Mouse (Mus musculus) CH12.LX (cell line): ENCODE data around the gene Rnf126. TPM values are rescaled to one million over a fixed set of nuclear protein-coding genes. Genes with fewer than 3 reads are reported as not detected.

Experiments used
- DNase-seq: peaks from one replicate; pipeline ENCODE4 v3.0.0-alpha.2; 2013; ENCODE audit errors: extremely low read depth
- H3K27ac ChIP-seq: 2 replicates; pipeline ENCODE4 v1.5.1; 2012; ENCODE audit warnings: low read depth, mild to moderate bottlenecking, control low read depth, moderate library complexity; ENCODE audit not compliant: insufficient read depth
- H3K27me3 ChIP-seq: replicated peaks from 2 replicates; pipeline ENCODE3; 2012; ENCODE audit warnings: inconsistent platforms
- H3K36me3 ChIP-seq, 2 experiments: replicated peaks in 1 of 2; 2 replicates each; pipeline versions ENCODE3 to v1.6.1; 2012; ENCODE audit warnings: inconsistent platforms in 1 of 2, low read length in 1 of 2, mild to moderate bottlenecking in 1 of 2, mixed read lengths in 1 of 2, moderate library complexity in 1 of 2; ENCODE audit not compliant: control insufficient read depth in 1 of 2, insufficient read depth in 1 of 2
- H3K4me1 ChIP-seq, 2 experiments: 2 replicates each; pipeline ENCODE4 v1.6.1; 2012; ENCODE audit warnings: inconsistent platforms in 1 of 2, moderate library complexity in 1 of 2; ENCODE audit not compliant: insufficient read depth in 2 of 2, control insufficient read depth in 1 of 2
- H3K4me2 ChIP-seq: 2 replicates; pipeline ENCODE4 v1.6.1; 2012; ENCODE audit warnings: low read depth, mild to moderate bottlenecking, control low read depth; ENCODE audit not compliant: poor library complexity, insufficient read depth, severe bottlenecking
- H3K4me3 ChIP-seq, 3 experiments: fragments of 150-350 bp in 1 of 3; sonication (generic) in 1 of 3; replicated peaks in 1 of 3; 2 replicates each; pipeline versions ENCODE3 to v1.5.1; 2011 to 2012; ENCODE audit warnings: low read depth in 2 of 3, low read length in 2 of 3, mild to moderate bottlenecking in 2 of 3, moderate library complexity in 2 of 3, control low read depth in 1 of 3, improper control_type of control experiment in 1 of 3, inconsistent platforms in 1 of 3, mixed read lengths in 1 of 3; ENCODE audit not compliant: poor library complexity in 1 of 3
- H3K79me2 ChIP-seq: replicated peaks from 2 replicates; pipeline ENCODE4 v1.6.1; 2012; ENCODE audit warnings: mild to moderate bottlenecking, moderate library complexity; ENCODE audit not compliant: control insufficient read depth, poor library complexity, insufficient read depth, severe bottlenecking; ENCODE audit errors: extremely low read depth
- H3K9ac ChIP-seq: 2 replicates; pipeline ENCODE4 v1.6.1; 2012; ENCODE audit warnings: low read depth, mild to moderate bottlenecking, control low read depth, moderate library complexity; ENCODE audit not compliant: insufficient read depth
- H3K9me3 ChIP-seq: replicated peaks from 2 replicates; pipeline ENCODE3; 2012; ENCODE audit warnings: low read length, inconsistent platforms, mixed read lengths
- CTCF ChIP-seq, 2 experiments: IDR thresholded peaks in 1 of 2; conservative IDR thresholded peaks in 1 of 2; 2 replicates each; pipeline ENCODE4 v1.5.1; 2011 to 2012; ENCODE audit warnings: low read depth in 2 of 2, low read length in 2 of 2, improper control_type of control experiment in 1 of 2, inconsistent platforms in 1 of 2, mild to moderate bottlenecking in 1 of 2, moderate library complexity in 1 of 2
- ELF1 ChIP-seq: IDR thresholded peaks from 2 replicates; pipeline ENCODE4 v1.6.1; 2014; ENCODE audit warnings: low read depth, mild to moderate bottlenecking, inconsistent platforms, low read length, improper control_type of control experiment
- ETS1 ChIP-seq: conservative IDR thresholded peaks from 2 replicates; pipeline ENCODE4 v1.6.1; 2012; ENCODE audit warnings: low read depth, mild to moderate bottlenecking, inconsistent platforms, low read length, improper control_type of control experiment, moderate library complexity
- HCFC1 ChIP-seq: IDR thresholded peaks from 2 replicates; pipeline ENCODE4 v1.6.1; 2012; ENCODE audit warnings: low read depth, mild to moderate bottlenecking, inconsistent platforms, low read length, improper control_type of control experiment
- JUN ChIP-seq: IDR thresholded peaks from 2 replicates; pipeline ENCODE4 v1.6.1; 2011; ENCODE audit warnings: low read depth, mild to moderate bottlenecking, low read length, improper control_type of control experiment, moderate library complexity; ENCODE audit not compliant: insufficient read depth
- KAT2A ChIP-seq: IDR thresholded peaks from 2 replicates; pipeline ENCODE4 v1.6.1; 2012; ENCODE audit warnings: low read length, improper control_type of control experiment, inconsistent platforms; ENCODE audit not compliant: insufficient replicate concordance
- MAFK ChIP-seq: IDR thresholded peaks from 2 replicates; pipeline ENCODE4 v1.6.1; 2011; ENCODE audit warnings: low read length, improper control_type of control experiment; ENCODE audit not compliant: insufficient replicate concordance
- MAX ChIP-seq: IDR thresholded peaks from 2 replicates; pipeline ENCODE4 v1.6.1; 2011; ENCODE audit warnings: low read length, improper control_type of control experiment
- MXI1 ChIP-seq: IDR thresholded peaks from 2 replicates; pipeline ENCODE4 v1.6.1; 2011; ENCODE audit warnings: mild to moderate bottlenecking, low read depth, low read length, improper control_type of control experiment
- MYC ChIP-seq: IDR thresholded peaks from 2 replicates; pipeline ENCODE4 v1.6.1; 2011; ENCODE audit warnings: low read depth, mild to moderate bottlenecking, improper control_type of control experiment, low read length
- NELFE ChIP-seq: IDR thresholded peaks from 2 replicates; pipeline ENCODE4 v1.6.1; 2011; ENCODE audit warnings: low read depth, low read length, improper control_type of control experiment
- NRF1 ChIP-seq: IDR thresholded peaks from 2 replicates; pipeline ENCODE4 v1.6.1; 2014; ENCODE audit warnings: low read depth, mild to moderate bottlenecking, inconsistent platforms, low read length, improper control_type of control experiment, moderate library complexity
- PAX5 ChIP-seq: IDR thresholded peaks from 2 replicates; pipeline ENCODE4 v1.6.1; 2012; ENCODE audit warnings: low read length, inconsistent platforms, mixed read lengths
- POLR2A ChIP-seq: IDR thresholded peaks from 2 replicates; pipeline ENCODE4 v1.6.1; 2011; ENCODE audit warnings: low read depth, mild to moderate bottlenecking, improper control_type of control experiment, low read length
- RAD21 ChIP-seq: IDR thresholded peaks from 2 replicates; pipeline ENCODE4 v1.6.1; 2011; ENCODE audit warnings: low read depth, mild to moderate bottlenecking, low read length, improper control_type of control experiment, moderate library complexity
- SIN3A ChIP-seq: IDR thresholded peaks from 2 replicates; pipeline ENCODE4 v1.6.1; 2012; ENCODE audit warnings: low read length, improper control_type of control experiment, inconsistent platforms
- SMC3 ChIP-seq: IDR thresholded peaks from 2 replicates; pipeline ENCODE4 v1.6.1; 2011; ENCODE audit warnings: low read depth, low read length, improper control_type of control experiment
- TBP ChIP-seq: conservative IDR thresholded peaks from 2 replicates; pipeline ENCODE4 v1.6.1; 2011; ENCODE audit warnings: low read depth, low read length, improper control_type of control experiment
- USF1 ChIP-seq: IDR thresholded peaks from 2 replicates; pipeline ENCODE4 v1.6.1; 2014; ENCODE audit warnings: low read depth, mild to moderate bottlenecking, inconsistent platforms, low read length, improper control_type of control experiment
- USF2 ChIP-seq: conservative IDR thresholded peaks from 2 replicates; pipeline ENCODE4 v1.6.1; 2011; ENCODE audit warnings: low read depth, low read length, improper control_type of control experiment
- ZMIZ1 ChIP-seq: IDR thresholded peaks from 2 replicates; pipeline ENCODE4 v1.6.1; 2012; ENCODE audit warnings: low read depth, mild to moderate bottlenecking, inconsistent platforms, low read length, improper control_type of control experiment
- ZNF384 ChIP-seq: IDR thresholded peaks from 2 replicates; pipeline ENCODE4 v1.6.1; 2012; ENCODE audit warnings: low read depth, low read length, improper control_type of control experiment, inconsistent platforms
- dilution Hi-C: fragments of 300-500 bp; cut with MboI; formaldehyde crosslinking; loops from 2 replicates; pipeline ENCODE4 v1.14.3; 2020; ENCODE audit warnings: low sequenced_read_pairs; ENCODE audit not compliant: extremely low pct_unique_long_range_greater_than_20kb, extremely low pct_ligation_motif_present
- in situ Hi-C: fragments of 300-500 bp; cut with MboI; formaldehyde crosslinking; loops from 3 replicates; pipeline ENCODE4 v1.14.3; 2019; ENCODE audit warnings: low sequenced_read_pairs, low pct_ligation_motif_present, low pct_unique_long_range_greater_than_20kb, mixed read lengths
- polyA plus RNA-seq: library from polyadenylated mRNA; unstranded; fragments of >175 nt; gene quantifications from 2 replicates; pipeline ENCODE4 v1.2.1, GENCODE M21; 2012; ENCODE audit warnings: low read depth; ENCODE audit not compliant: insufficient read length
- total RNA-seq, 2 experiments: library from RNA; depleted of rRNA; stranded (reverse); fragments of 300-350 nt in 1 of 2; fragments of >200 nt in 1 of 2; gene quantifications; 2 replicates each; pipeline ENCODE4 v1.2.3; 2012 to 2014

Gene Rnf126
- total and polyA plus RNA-seq, 3 experiments = 32.4 to 112 (median 67.9) TPM

GRCm38 (mm10) chr10:79802331-79802971 is 35.7 kb upstream of the Rnf126 start:
- Histone ChIP-seq H3K4me2 (no peak overlapping the region), H3K79me2 (no peaks in the 10 kb centered on the region), H3K9ac (no peak overlapping the region), H3K4me1 (peaks cover 3 to 12% of the 10 kb centered on the region in 2 experiments), H3K27ac (no peak overlapping the region), H3K36me3 (no peaks in the 10 kb centered on the region), H3K9me3 (peaks cover 2% of the 10 kb centered on the region), H3K27me3 (peaks cover 27% of the 10 kb centered on the region), H3K4me3 (no peak overlapping the region)
- dilution Hi-C loops (no loop called here), in situ Hi-C loops (no loop called here)
- DNase-seq = no peak
- no peak for TF ChIP-seq KAT2A
- TF ChIP-seq NELFE = no peak
- no peak for TF ChIP-seq POLR2A
- TF ChIP-seq RAD21 = no peak
- no peak for TF ChIP-seq MAX
- no peak for TF ChIP-seq USF1
- TF ChIP-seq TBP = no peak

GRCm38 (mm10) chr10:79801837-79802236 is 35.1 kb upstream of the Rnf126 start:
- Histone ChIP-seq H3K9ac (no peak overlapping the region), H3K36me3 (no peaks in the 10 kb centered on the region), H3K4me1 (peaks cover 3 to 12% of the 10 kb centered on the region in 2 experiments), H3K4me2 (no peak overlapping the region), H3K9me3 (peaks cover 2% of the 10 kb centered on the region), H3K27me3 (peaks cover 27% of the 10 kb centered on the region), H3K27ac (no peak overlapping the region), H3K4me3 (no peak overlapping the region), H3K79me2 (no peaks in the 10 kb centered on the region)
- DNase-seq = no peak
- TF ChIP-seq ETS1 (no peak), MAX (no peak), PAX5 (no peak), CTCF (conservative IDR thresholded peaks at IDR 0.05 in 1 of 2, IDR thresholded peaks at IDR 0.05 in 1 of 2; ENCODE audit: low read depth in 2 of 2, low read length in 2 of 2) (no peak), NRF1 (no peak), USF2 (no peak), ELF1 (no peak), RAD21 (no peak), USF1 (no peak), MAFK (no peak), HCFC1 (no peak), JUN (no peak), SMC3 (no peak), SIN3A (no peak), ZNF384 (no peak), ZMIZ1 (no peak), MYC (no peak), MXI1 (no peak)
- dilution Hi-C loops (no loop called here), in situ Hi-C loops (no loop called here)
